ENCODE assay signal across 32 mouse cellular contexts in genomic region chr17:68089830-68090229, GRCm38 (mm10).
DNase-seq lines count a peak whose midpoint lies in the region; ATAC-seq and TF ChIP-seq lines count a peak whose summit lies in the region.
"Had no signal": no experiment of that assay in that cellular context is flagged by ENCODE, and none has a peak within 500 bp of the region (broad histone marks: within the 10 kb centered on the region; RNA-seq: fewer than 3 reads in every experiment).

No protein-coding gene starts in this region.

- no peaks in the 10 kb centered on the region for H3K9me3 ChIP-seq in embryonic facial prominence, embryonic 13.5 days
- no peaks in the 10 kb centered on the region for H3K9me3 ChIP-seq in embryonic facial prominence, embryonic 10.5 days
- H3K9me3 ChIP-seq in stomach, embryonic 16.5 days (replicated peaks; ENCODE audit: control insufficient read depth, low read length): no peaks in the 10 kb centered on the region
- no peaks in the 10 kb centered on the region for H3K9me3 ChIP-seq in stomach, postnatal 0 days (ENCODE audit: control insufficient read depth, low read length)
- no peaks in the 10 kb centered on the region for H3K9me3 ChIP-seq in forebrain, embryonic 11.5 days (ENCODE audit: control insufficient read depth, low read length)
- H3K9me3 ChIP-seq: forebrain, embryonic 12.5 days; hindbrain, embryonic 12.5 days; intestine, embryonic 15.5 days; limb, embryonic 15.5 days; liver, embryonic 13.5 days; neural tube, embryonic 15.5 days had no signal

- no peaks in the 10 kb centered on the region for H3K36me3 ChIP-seq in embryonic facial prominence, embryonic 13.5 days
- H3K36me3 ChIP-seq in embryonic facial prominence, embryonic 10.5 days (replicated peaks): no peaks in the 10 kb centered on the region
- H3K36me3 ChIP-seq in stomach, embryonic 16.5 days (ENCODE audit: control insufficient read depth, insufficient read depth, low read length): no peaks in the 10 kb centered on the region
- H3K36me3 ChIP-seq in stomach, postnatal 0 days (ENCODE audit: control insufficient read depth, insufficient read depth, low read length): no peaks in the 10 kb centered on the region
- no peaks in the 10 kb centered on the region for H3K36me3 ChIP-seq in myocyte (ENCODE audit: control insufficient read depth, insufficient read depth)
- H3K36me3 ChIP-seq in forebrain, embryonic 11.5 days (ENCODE audit: control insufficient read depth, insufficient read depth, low read length): no peaks in the 10 kb centered on the region
- H3K36me3 ChIP-seq: forebrain, embryonic 12.5 days; hindbrain, embryonic 12.5 days; intestine, embryonic 15.5 days; limb, embryonic 15.5 days; liver, embryonic 13.5 days; neural tube, embryonic 15.5 days had no signal

- no peak for TF ChIP-seq POLR2A in myocyte (IDR thresholded peaks at IDR 0.05; ENCODE audit: insufficient read length, low read depth)

- H3K27ac ChIP-seq in embryonic facial prominence, embryonic 13.5 days: 0 out of 2 replicates have a peak overlapping the region, but pooled peaks have one; percentile 18
- H3K27ac ChIP-seq in embryonic facial prominence, embryonic 10.5 days (replicated peaks): no peak overlapping the region
- H3K27ac ChIP-seq in stomach, embryonic 16.5 days (ENCODE audit: low read length): peak overlapping the region; percentile 24; the same call in 1 of the 2 replicates
- H3K27ac ChIP-seq in stomach, postnatal 0 days (replicated peaks): no peak overlapping the region
- H3K27ac ChIP-seq in forebrain, embryonic 11.5 days (ENCODE audit: low read depth, low read length): no peak overlapping the region
- H3K27ac ChIP-seq: forebrain, embryonic 12.5 days; hindbrain, embryonic 12.5 days; hindbrain, postnatal 0 days; intestine, embryonic 15.5 days; left cerebral cortex, adult 2 months; limb, embryonic 15.5 days; liver, embryonic 13.5 days; macrophage; neural tube, embryonic 15.5 days had no signal

- no peak overlapping the region for H3K4me2 ChIP-seq in embryonic facial prominence, embryonic 13.5 days
- H3K4me2 ChIP-seq in stomach, embryonic 16.5 days (ENCODE audit: low read depth, low read length): no peak overlapping the region
- H3K4me2 ChIP-seq in stomach, postnatal 0 days (replicated peaks; ENCODE audit: low read depth): no peak overlapping the region
- peak overlapping the region; percentile 20 for H3K4me2 ChIP-seq in myocyte (ENCODE audit: low read depth)
- no peak overlapping the region for H3K4me2 ChIP-seq in forebrain, embryonic 11.5 days (ENCODE audit: low read depth, low read length, severe bottlenecking)
- H3K4me2 ChIP-seq: forebrain, embryonic 12.5 days; heart, embryonic 11.5 days; hindbrain, embryonic 12.5 days; intestine, embryonic 15.5 days; limb, embryonic 15.5 days; liver, embryonic 13.5 days; neural tube, embryonic 15.5 days had no signal

- no peak for TF ChIP-seq EP300 in stomach, postnatal 0 days (optimal IDR thresholded peaks at IDR 0.05)

- TF ChIP-seq CTCF in stomach, postnatal 0 days (IDR thresholded peaks at IDR 0.05; ENCODE audit: low read depth): no peak

- no peak overlapping the region for H3K4me3 ChIP-seq in embryonic facial prominence, embryonic 13.5 days
- no peak overlapping the region for H3K4me3 ChIP-seq in embryonic facial prominence, embryonic 10.5 days
- H3K4me3 ChIP-seq in stomach, embryonic 16.5 days (replicated peaks; ENCODE audit: low read length): no peak overlapping the region
- H3K4me3 ChIP-seq in stomach, postnatal 0 days (ENCODE audit: low read depth, low read length): no peak overlapping the region
- H3K4me3 ChIP-seq in myocyte: no peak overlapping the region
- H3K4me3 ChIP-seq in forebrain, embryonic 11.5 days (ENCODE audit: low read depth, low read length): no peak overlapping the region
- H3K4me3 ChIP-seq: forebrain, embryonic 12.5 days; hindbrain, embryonic 12.5 days; intestine, embryonic 15.5 days; left cerebral cortex, adult 2 months; limb, embryonic 15.5 days; liver, embryonic 13.5 days; neural tube, embryonic 15.5 days had no signal

- H3K79me2 ChIP-seq in myocyte (ENCODE audit: control insufficient read depth, insufficient read depth): no peaks in the 10 kb centered on the region

- H3K9ac ChIP-seq in embryonic facial prominence, embryonic 13.5 days: no peak overlapping the region
- no peak overlapping the region for H3K9ac ChIP-seq in stomach, embryonic 16.5 days (ENCODE audit: low read length)
- no peak overlapping the region for H3K9ac ChIP-seq in stomach, postnatal 0 days (ENCODE audit: low read length)
- H3K9ac ChIP-seq in forebrain, embryonic 11.5 days (ENCODE audit: low read length): no peak overlapping the region
- H3K9ac ChIP-seq: forebrain, embryonic 12.5 days; forebrain, postnatal 0 days; hindbrain, embryonic 12.5 days; intestine, embryonic 15.5 days; limb, embryonic 15.5 days; liver, embryonic 13.5 days; neural tube, embryonic 15.5 days had no signal

- H3K4me1 ChIP-seq in embryonic facial prominence, embryonic 13.5 days: peaks cover 22% of the 10 kb centered on the region
- no peaks in the 10 kb centered on the region for H3K4me1 ChIP-seq in embryonic facial prominence, embryonic 10.5 days
- no peaks in the 10 kb centered on the region; the same call in 1 of the 2 replicates for H3K4me1 ChIP-seq in stomach, embryonic 16.5 days (ENCODE audit: control insufficient read depth, insufficient read depth, low read length)
- no peaks in the 10 kb centered on the region for H3K4me1 ChIP-seq in stomach, postnatal 0 days (replicated peaks; ENCODE audit: control insufficient read depth, insufficient read depth)
- no peaks in the 10 kb centered on the region for H3K4me1 ChIP-seq in forebrain, embryonic 11.5 days (replicated peaks; ENCODE audit: control insufficient read depth, insufficient read depth, low read length)
- H3K4me1 ChIP-seq: forebrain, embryonic 12.5 days; hindbrain, embryonic 12.5 days; intestine, embryonic 15.5 days; limb, embryonic 15.5 days; liver, embryonic 13.5 days; neural tube, embryonic 15.5 days had no signal

- no peak for DNase-seq in embryonic facial prominence, embryonic 10.5 days (ENCODE audit: low spot score)
- no peak for DNase-seq in stomach, postnatal 0 days (ENCODE audit: low spot score)
- DNase-seq in fibroblast of lung, adult 2 months (ENCODE audit: low read depth): peak; percentile 89
- DNase-seq in forebrain, embryonic 11.5 days (ENCODE audit: low spot score): no peak
- no peak for DNase-seq in cerebellum, adult 9-11 months
- DNase-seq: adrenal gland, adult 8-10 months; cerebellum, adult 11 months; cerebellum, postnatal 10 days; forebrain, postnatal 0 days; gastrocnemius, postnatal 10 days; heart, postnatal 36 days; kidney, adult 8-10 months; kidney, postnatal 14 days; liver, embryonic 13.5 days; lung, adult 2 months; midbrain, embryonic 14.5 days; retina, postnatal 1 day; right cerebral cortex, postnatal 14 days; thymus, postnatal 25 days had no signal

- WGBS in embryonic facial prominence, embryonic 13.5 days: 56% methylated on average over 1 of the region's 1 CpGs
- WGBS in embryonic facial prominence, embryonic 10.5 days: 76% methylated on average over 1 of the region's 1 CpGs
- 63% methylated on average over 1 of the region's 1 CpGs for WGBS in stomach, embryonic 16.5 days
- 39% methylated on average over 1 of the region's 1 CpGs for WGBS in stomach, postnatal 0 days
- WGBS in forebrain, embryonic 11.5 days: 90% methylated on average over 1 of the region's 1 CpGs

- H3K27me3 ChIP-seq in embryonic facial prominence, embryonic 13.5 days: no peaks in the 10 kb centered on the region
- H3K27me3 ChIP-seq in embryonic facial prominence, embryonic 10.5 days (replicated peaks; ENCODE audit: low read depth, poor library complexity, severe bottlenecking): no peaks in the 10 kb centered on the region
- H3K27me3 ChIP-seq in stomach, embryonic 16.5 days (ENCODE audit: control insufficient read depth, insufficient read depth, low read length): no peaks in the 10 kb centered on the region
- H3K27me3 ChIP-seq in stomach, postnatal 0 days (ENCODE audit: control insufficient read depth, insufficient read depth, low read length): no peaks in the 10 kb centered on the region
- H3K27me3 ChIP-seq in myocyte (ENCODE audit: control insufficient read depth, insufficient read depth, insufficient read length): no peaks in the 10 kb centered on the region
- no peaks in the 10 kb centered on the region for H3K27me3 ChIP-seq in forebrain, embryonic 11.5 days (ENCODE audit: control insufficient read depth, insufficient read depth, low read length)
- H3K27me3 ChIP-seq: forebrain, embryonic 12.5 days; hindbrain, embryonic 12.5 days; intestine, embryonic 15.5 days; limb, embryonic 15.5 days; liver, embryonic 13.5 days; neural tube, embryonic 15.5 days had no signal

- no peak overlapping the region for H3ac ChIP-seq in myocyte (ENCODE audit: control insufficient read depth, insufficient read length)

- no peak for ATAC-seq in embryonic facial prominence, embryonic 13.5 days (ENCODE audit: insufficient number of reproducible peaks, insufficient read depth, low FRiP score, low TSS enrichment, low read depth)
- ATAC-seq in stomach, embryonic 16.5 days (ENCODE audit: insufficient read depth, low FRiP score): no peak
- ATAC-seq in stomach, postnatal 0 days (ENCODE audit: low FRiP score, low TSS enrichment): no peak
- ATAC-seq in forebrain, embryonic 11.5 days (replicated peaks; ENCODE audit: low FRiP score): no peak
- ATAC-seq: CD4-positive, CD25-positive, alpha-beta regulatory T cell, adult 4 months; forebrain, postnatal 0 days; hindbrain, postnatal 0 days; intestine, embryonic 15.5 days had no signal

TF ChIP-seq in myocyte, 11 proteins besides CTCF, POLR2A, EP300 and RAD21:
- TF ChIP-seq CEBPB (IDR thresholded peaks at IDR 0.05; ENCODE audit: insufficient read depth, poor library complexity, severe bottlenecking): 0 out of 2 replicates have a peak, but pooled peaks have one; percentile 35
- no peak for TF ChIP-seq SRF (IDR thresholded peaks at IDR 0.05; ENCODE audit: control insufficient read depth, insufficient read length, low read depth)
- no peak for TF ChIP-seq MYOG (IDR thresholded peaks at IDR 0.05; ENCODE audit: control insufficient read depth in 1 of 3, insufficient read depth in 1 of 3, insufficient read length in 2 of 3, low read depth in 2 of 3)
- no peak for TF ChIP-seq TCF3 (IDR thresholded peaks at IDR 0.05; ENCODE audit: insufficient read length, low read depth)
- TF ChIP-seq MAX (IDR thresholded peaks at IDR 0.05; ENCODE audit: low read depth): no peak
TF ChIP-seq in myocyte: peak in this region for 1.

Comparison
In these comparisons a context has a peak if more than half of its experiments do, and no peak if none do; other contexts are left out.
1. H3K27ac ChIP-seq: peak in embryonic facial prominence, embryonic 13.5 days (single experiment) and stomach, embryonic 16.5 days (single experiment); none in embryonic facial prominence, embryonic 10.5 days (single experiment), stomach, postnatal 0 days (single experiment) and forebrain, embryonic 11.5 days (single experiment).